Mouse (Mus musculus): ENCODE data around the gene Dut.

DNA sequence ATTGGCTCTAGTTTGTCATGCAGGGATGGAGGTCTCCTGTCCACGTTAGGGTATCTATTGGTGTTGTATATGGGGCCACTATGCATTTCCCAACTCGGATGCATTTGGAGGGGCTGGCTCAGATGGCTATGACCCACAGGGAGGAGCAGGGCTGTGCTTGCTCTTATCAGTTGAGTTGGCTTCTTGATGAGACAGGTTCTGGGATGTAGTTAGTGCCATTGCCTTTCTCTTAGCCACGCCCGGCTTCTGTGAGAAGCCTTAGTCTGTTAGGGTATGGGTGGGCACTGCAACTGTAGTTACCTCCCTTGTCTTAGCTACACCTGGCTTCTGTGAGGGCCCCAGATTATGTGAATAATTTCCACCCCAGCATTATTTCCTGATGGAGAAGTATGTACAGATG lies 14.8 kb upstream of the Dut start:
- no peak for TF ChIP-seq CTCF (conservative IDR thresholded peaks at IDR 0.05; ENCODE audit: insufficient read depth, insufficient read length, low read depth, low read length)
- no peak for TF ChIP-seq POLR2A (IDR thresholded peaks at IDR 0.05; ENCODE audit: low read depth, low read length)
